Mouse (Mus musculus): ENCODE results near the gene Ak9.

Ak9 gene

GRCm38 (mm10) chr10:41452791-41453190 lies 149.0 kb downstream of the Ak9 start:
- DNase-seq = no peak

GRCm38 (mm10) chr10:41459990-41460389 lies 156.2 kb downstream of the Ak9 start:
- no peak for DNase-seq

- no peak for DNase-seq
Observed at GRCm38 (mm10) chr10:41460501-41460900, 156.7 kb downstream of the Ak9 start.

- no peak for DNase-seq
Observed at GRCm38 (mm10) chr10:41461057-41461722, 157.4 kb downstream of the Ak9 start.

GRCm38 (mm10) chr10:41464401-41464955 lies 160.7 kb downstream of the Ak9 start:
- DNase-seq = no peak

GRCm38 (mm10) chr10:41467325-41467724 lies 163.5 kb downstream of the Ak9 start:
- DNase-seq = no peak

GRCm38 (mm10) chr10:41470693-41471092 lies 166.9 kb downstream of the Ak9 start:
- DNase-seq = no peak

- no peak for DNase-seq
Observed at GRCm38 (mm10) chr10:41472534-41472933, 168.8 kb downstream of the Ak9 start.

- peak; percentile 49 to 62 for DNase-seq
Observed at GRCm38 (mm10) chr10:41472962-41473481, 169.2 kb downstream of the Ak9 start.

- DNase-seq = peak; percentile 74 to 77
Observed at GRCm38 (mm10) chr10:41473782-41474468, 170.1 kb downstream of the Ak9 start.

- no peak for DNase-seq
Observed at GRCm38 (mm10) chr10:41474981-41475391, 171.2 kb downstream of the Ak9 start.

- peak; percentile 82 to 83 for DNase-seq
Observed at GRCm38 (mm10) chr10:41476171-41477017, 172.6 kb downstream of the Ak9 start, which contains the start of gene Mical1. Gene Mical1, plus strand, starts transcription at chr10:41476314.

- DNase-seq = no peak
Observed at GRCm38 (mm10) chr10:41477018-41477277, 173.2 kb downstream of the Ak9 start.

- peak; percentile 70 for DNase-seq
Observed at GRCm38 (mm10) chr10:41477278-41478181, 173.8 kb downstream of the Ak9 start.

- DNase-seq = no peak
Observed at GRCm38 (mm10) chr10:41479961-41480360, 176.2 kb downstream of the Ak9 start.

GRCm38 (mm10) chr10:41480938-41481880 lies 177.4 kb downstream of the Ak9 start:
- DNase-seq = no peak

- DNase-seq = no peak
Observed at GRCm38 (mm10) chr10:41482446-41482845, 178.7 kb downstream of the Ak9 start.

All from B cell, adult 2 months (primary cell).